Mouse (Mus musculus) frontal cortex, adult (tissue): Measurements from ENCODE around the gene 6430571L13Rik.

Source experiments
- ATAC-seq: cut with Nextera tagmentation; 2 replicates; pipeline ENCODE4 v1.9.2; 2017; ENCODE audit warnings: mild to moderate bottlenecking, moderate library complexity, mixed read lengths; ENCODE audit not compliant: low TSS enrichment

6430571L13Rik gene

GRCm38 (mm10) chr9:107384396-107384795 lies 44.0 kb downstream of the 6430571L13Rik start:
- no peak for ATAC-seq

- no peak for ATAC-seq
Observed at GRCm38 (mm10) chr9:107386722-107387121, 46.3 kb downstream of the 6430571L13Rik start.

GRCm38 (mm10) chr9:107387708-107388107 lies 47.3 kb downstream of the 6430571L13Rik start:
- ATAC-seq: no peak

GRCm38 (mm10) chr9:107388263-107388662 lies 47.9 kb downstream of the 6430571L13Rik start:
- no peak for ATAC-seq

GRCm38 (mm10) chr9:107396397-107396796 lies 56.0 kb downstream of the 6430571L13Rik start:
- ATAC-seq: no peak

- no peak for ATAC-seq
Observed at GRCm38 (mm10) chr9:107398968-107399367, 58.6 kb downstream of the 6430571L13Rik start.

GRCm38 (mm10) chr9:107399491-107399971 lies 59.1 kb downstream of the 6430571L13Rik start, which contains the start of gene Cacna2d2:
Gene Cacna2d2 (plus strand): TSS chr9:107399612.
- peak; percentile 56 for ATAC-seq

- no peak for ATAC-seq
Observed at GRCm38 (mm10) chr9:107400060-107400511, 59.7 kb downstream of the 6430571L13Rik start.

GRCm38 (mm10) chr9:107400666-107401285 lies 60.4 kb downstream of the 6430571L13Rik start:
- ATAC-seq: no peak
